Mouse (Mus musculus): Measurements from ENCODE around the gene Adgrg1.
A peak's percentile ranks its signal among the peaks of the same experiment; 100 is the strongest.

- peak; percentile 88 for TF ChIP-seq CTCF (IDR thresholded peaks at IDR 0.05; ENCODE audit: low read depth)
- peak; percentile 62; the same call in 1 of the 2 replicates for TF ChIP-seq EP300 (IDR thresholded peaks at IDR 0.05; ENCODE audit: low read depth)
Observed at GRCm38 (mm10) chr8:94985023-94985422, 10.5 kb downstream of the Adgrg1 start.

Data from liver, embryonic 14.5 days (tissue).